Mouse (Mus musculus): ENCODE results near the gene Bcl7c. TPM values are rescaled to one million over a fixed set of nuclear protein-coding genes. Genes with fewer than 3 reads are reported as not detected.

Gene Bcl7c
- 238 and 564 TPM in 2 replicates for polyA plus RNA-seq (2012; ENCODE audit: low replicate concordance)

GRCm38 (mm10) chr7:127708207-127709078, at the start of gene Bcl7c:
Gene Bcl7c (minus strand): TSS chr7:127708933.

GRCm38 (mm10) chr7:127744366-127745045, 35.8 kb upstream of the Bcl7c start, which contains the start of gene Fbxl19:
Gene Fbxl19 (plus strand): TSS chr7:127744543.

DNA sequence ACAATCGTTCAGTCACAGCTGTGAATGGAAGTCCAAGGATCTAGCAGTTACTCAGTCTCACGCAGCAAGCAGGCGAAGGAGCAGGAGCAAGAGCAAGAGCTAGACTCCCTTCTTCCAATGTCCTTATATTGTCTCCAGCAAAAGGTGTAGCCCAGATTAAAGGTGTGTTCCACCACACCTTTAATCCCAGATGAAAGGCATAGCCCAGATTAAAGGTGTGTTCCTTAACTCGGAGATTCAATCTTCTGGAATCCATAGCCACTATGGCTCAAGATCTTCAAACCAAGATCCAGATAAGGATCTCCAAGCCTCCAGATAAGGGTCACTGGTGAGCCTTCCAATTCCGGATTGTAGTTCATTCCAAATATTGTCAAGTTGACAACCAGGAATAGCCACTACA, 23.3 kb upstream of the Bcl7c start, which contains the start of gene Ctf2:
Gene Ctf2 (minus strand): TSS at position 101 of the 400 bp plus-strand sequence.

DNA sequence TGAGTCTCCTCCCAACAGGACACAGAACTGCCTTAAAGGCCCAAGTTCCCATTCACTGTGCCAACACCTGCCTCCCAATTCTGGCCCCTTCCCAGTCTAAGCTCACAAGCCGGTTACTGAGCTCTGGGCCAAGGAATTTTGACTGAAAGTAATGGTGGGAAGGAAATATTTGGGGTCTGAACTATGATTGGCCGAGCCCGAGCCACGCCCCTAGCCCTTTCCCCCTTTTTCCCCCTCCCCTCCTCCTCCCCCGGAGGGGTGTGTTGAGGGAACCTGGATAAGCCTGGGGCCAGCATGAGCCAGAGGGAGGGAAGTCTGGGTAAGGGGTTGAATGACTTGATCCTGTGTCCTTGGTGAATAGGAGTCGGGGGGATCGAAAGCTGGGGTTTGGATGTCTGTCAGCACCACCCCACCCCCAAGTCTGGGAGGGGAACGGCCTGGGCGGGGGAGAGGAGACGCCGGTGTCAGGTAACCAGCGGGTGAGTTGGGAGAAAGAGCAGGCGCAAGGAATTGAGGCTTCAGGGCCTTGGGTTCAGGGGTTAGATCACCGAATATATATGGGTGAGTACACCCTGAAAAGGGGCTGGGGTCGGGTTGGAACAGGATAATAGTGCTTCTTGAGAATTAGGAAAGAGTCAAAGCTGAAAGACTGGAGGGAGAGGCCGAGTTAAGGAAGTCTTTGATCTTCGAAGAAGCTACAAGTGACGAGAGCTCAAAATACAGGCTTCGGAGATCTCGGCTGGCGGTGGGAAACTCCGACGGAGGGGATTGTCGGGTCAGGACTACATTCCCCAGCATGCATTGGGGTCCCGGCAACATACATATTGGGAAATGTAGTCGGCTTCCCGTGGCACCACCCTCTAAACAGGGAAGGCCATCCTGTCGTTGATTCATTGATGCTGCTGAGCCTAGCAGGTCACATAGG, 4.0 kb upstream of the Bcl7c start, which contains the start of gene Ctf1:
Gene Ctf1 (plus strand): TSS at position 276 of the 925 bp plus-strand sequence.

DNA sequence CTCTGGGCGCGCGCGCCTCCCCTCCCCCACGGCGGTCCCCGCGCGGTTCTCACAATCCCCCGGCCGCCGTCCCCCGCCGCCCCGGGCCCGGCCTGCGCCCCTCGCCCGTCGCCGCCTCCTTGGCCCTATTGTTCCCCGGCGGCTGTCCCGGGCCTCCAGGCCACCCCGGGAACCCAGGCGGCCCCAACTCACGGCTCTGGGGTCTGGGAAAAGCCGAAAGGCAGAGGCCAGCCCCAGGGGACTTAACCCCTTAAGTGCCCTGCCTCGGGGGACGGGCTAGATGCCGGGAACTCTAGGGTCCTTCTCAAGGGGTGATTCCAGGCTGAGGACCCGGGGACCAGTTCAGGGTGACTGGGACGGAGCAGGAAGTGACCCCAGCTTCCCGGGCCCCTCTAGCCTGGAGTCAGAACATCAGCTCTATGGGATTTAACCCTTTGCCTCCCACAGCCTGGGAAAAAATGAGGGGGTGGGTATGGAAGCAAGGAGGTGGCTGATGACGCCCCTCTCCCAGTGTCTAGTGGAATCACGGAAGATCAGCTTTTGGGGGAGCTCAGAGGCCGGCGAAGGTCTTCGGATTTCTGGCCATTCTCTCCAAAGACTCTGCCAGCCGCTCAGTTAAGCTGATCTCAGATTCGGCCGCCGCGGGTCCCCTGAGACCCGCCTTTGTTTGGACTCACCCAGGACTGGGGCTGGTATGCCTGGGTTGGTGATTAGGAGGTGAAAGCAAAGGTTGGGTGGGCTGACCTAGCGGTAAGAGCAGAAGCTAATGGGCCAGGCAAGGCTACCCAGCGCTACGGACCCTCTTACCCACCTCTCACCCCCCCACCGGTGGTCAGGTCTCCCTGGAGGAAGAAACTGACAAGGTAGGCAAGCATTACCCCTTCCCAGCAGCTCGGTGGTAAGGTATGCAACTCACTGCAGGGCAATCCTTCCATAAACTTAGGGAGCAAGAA, 93.6 kb downstream of the Bcl7c start, which contains the start of gene Zfp629:
Gene Zfp629 (minus strand): TSS at position 907 of the 953 bp plus-strand sequence.

Other genes with a start within 250 kb of the Bcl7c start
- 140 and 180 TPM in 2 replicates for gene Prr14, start 249.3 kb downstream of the Bcl7c start, polyA plus RNA-seq (2012; ENCODE audit: low replicate concordance)
- 733 and 1,419 TPM in 2 replicates for gene Fbrs, start 229.7 kb downstream of the Bcl7c start, polyA plus RNA-seq (2012; ENCODE audit: low replicate concordance)
- gene Srcap, start 196.9 kb downstream of the Bcl7c start, polyA plus RNA-seq (2012; ENCODE audit: low replicate concordance): 63.6 and 79.8 TPM in 2 replicates
- gene Gm42715, start 189.3 kb downstream of the Bcl7c start, polyA plus RNA-seq (2012; ENCODE audit: low replicate concordance): 39.4 and 48.5 TPM in 2 replicates
- 0.69 and 5.4 TPM in 2 replicates for gene Tmem265, start 147.5 kb downstream of the Bcl7c start, polyA plus RNA-seq (2012; ENCODE audit: low replicate concordance)
- 32.2 and 89.3 TPM in 2 replicates for gene Phkg2, start 135.6 kb downstream of the Bcl7c start, polyA plus RNA-seq (2012; ENCODE audit: low replicate concordance)
- gene Ccdc189, start 120.3 kb downstream of the Bcl7c start, polyA plus RNA-seq (2012; ENCODE audit: low replicate concordance): 2.1 and 3.3 TPM in 2 replicates
- 49.1 and 52.5 TPM in 2 replicates for gene Rnf40, start 120.2 kb downstream of the Bcl7c start, polyA plus RNA-seq (2012; ENCODE audit: low replicate concordance)
- gene Zfp629, start 93.1 kb downstream of the Bcl7c start, polyA plus RNA-seq (2012; ENCODE audit: low replicate concordance): 11.0 and 18.9 TPM in 2 replicates
- 0.25 TPM in 1 of 2 replicates, not detected in the other for gene Ctf1, start 3.8 kb upstream of the Bcl7c start, polyA plus RNA-seq (2012; ENCODE audit: low replicate concordance)
- gene Ctf2, start 23.2 kb upstream of the Bcl7c start, polyA plus RNA-seq (2012; ENCODE audit: low replicate concordance): not detected in 2 replicates
- 26.7 and 56.3 TPM in 2 replicates for gene Fbxl19, start 35.6 kb upstream of the Bcl7c start, polyA plus RNA-seq (2012; ENCODE audit: low replicate concordance)
- gene Orai3, start 60.9 kb upstream of the Bcl7c start, polyA plus RNA-seq (2012; ENCODE audit: low replicate concordance): 46.3 and 124 TPM in 2 replicates
- 61.8 and 82.0 TPM in 2 replicates for gene Setd1a, start 67.7 kb upstream of the Bcl7c start, polyA plus RNA-seq (2012; ENCODE audit: low replicate concordance)
- gene Gm49388, start 76.7 kb upstream of the Bcl7c start, polyA plus RNA-seq (2012; ENCODE audit: low replicate concordance): 7.0 TPM in 1 of 2 replicates, not detected in the other
- 0.94 and 7.6 TPM in 2 replicates for gene Hsd3b7, start 91.7 kb upstream of the Bcl7c start, polyA plus RNA-seq (2012; ENCODE audit: low replicate concordance)
- 86.0 and 101 TPM in 2 replicates for gene Stx4a, start 115.4 kb upstream of the Bcl7c start, polyA plus RNA-seq (2012; ENCODE audit: low replicate concordance)
- gene Stx1b, start 115.6 kb upstream of the Bcl7c start, polyA plus RNA-seq (2012; ENCODE audit: low replicate concordance): 0.03 and 0.11 TPM in 2 replicates
- 33.7 and 53.9 TPM in 2 replicates for gene Zfp646, start 167.3 kb upstream of the Bcl7c start, polyA plus RNA-seq (2012; ENCODE audit: low replicate concordance)
- 25.3 and 26.3 TPM in 2 replicates for gene Zfp668, start 167.9 kb upstream of the Bcl7c start, polyA plus RNA-seq (2012; ENCODE audit: low replicate concordance)
- gene Prss53, start 182.0 kb upstream of the Bcl7c start, polyA plus RNA-seq (2012; ENCODE audit: low replicate concordance): 0.82 and 1.2 TPM in 2 replicates
- gene Gm21974, start 186.5 kb upstream of the Bcl7c start, polyA plus RNA-seq (2012; ENCODE audit: low replicate concordance): not detected in 2 replicates
- 7.0 and 14.6 TPM in 2 replicates for gene Vkorc1, start 186.7 kb upstream of the Bcl7c start, polyA plus RNA-seq (2012; ENCODE audit: low replicate concordance)
- gene Bckdk, start 195.1 kb upstream of the Bcl7c start, polyA plus RNA-seq (2012; ENCODE audit: low replicate concordance): 76.6 and 120 TPM in 2 replicates
- gene Kat8, start 203.6 kb upstream of the Bcl7c start, polyA plus RNA-seq (2012; ENCODE audit: low replicate concordance): 5.5 and 8.5 TPM in 2 replicates
- 0.07 and 0.15 TPM in 2 replicates for gene Prss8, start 221.2 kb upstream of the Bcl7c start, polyA plus RNA-seq (2012; ENCODE audit: low replicate concordance)
- gene Prss36, start 237.8 kb upstream of the Bcl7c start, polyA plus RNA-seq (2012; ENCODE audit: low replicate concordance): 3.6 and 6.7 TPM in 2 replicates